Mouse (Mus musculus): Measurements from ENCODE around the gene Jade2. TPM values are rescaled to one million over a fixed set of nuclear protein-coding genes. Genes with fewer than 3 reads are reported as not detected.

Jade2 gene
- polyA plus RNA-seq, 1 experiment, result 10.1 TPM

GRCm38 (mm10) chr11:51860666-51861065 lies 3.2 kb upstream of the Jade2 start:
- Histone ChIP-seq H3K4me3 (ENCODE audit: low read depth, low read length) (no peak overlapping the region), H3K27ac (ENCODE audit: insufficient read depth, low read length) (no peak overlapping the region), H3K9ac (ENCODE audit: low read depth, poor library complexity, severe bottlenecking) (no peak overlapping the region), H3K9me3 (replicated peaks; ENCODE audit: control insufficient read depth, insufficient read depth, low read length, poor library complexity, severe bottlenecking) (no peaks in the 10 kb centered on the region), H3K36me3 (ENCODE audit: control insufficient read depth, insufficient read depth, low read length, poor library complexity, severe bottlenecking) (no peaks in the 10 kb centered on the region), H3K27me3 (ENCODE audit: control insufficient read depth, insufficient read depth, low read length, poor library complexity, severe bottlenecking) (no peaks in the 10 kb centered on the region), H3K4me1 (ENCODE audit: control insufficient read depth, insufficient read depth, low read length) (no peaks in the 10 kb centered on the region)
- TF ChIP-seq POLR2A (IDR thresholded peaks at IDR 0.05; ENCODE audit: insufficient read depth, low read length), result no peak
- no peak for TF ChIP-seq CTCF (IDR thresholded peaks at IDR 0.05; ENCODE audit: low read depth, low read length)
- TF ChIP-seq EP300 (IDR thresholded peaks at IDR 0.05; ENCODE audit: insufficient read depth, low read depth, low read length), result no peak

- no peaks in the 10 kb centered on the region for H3K27me3 ChIP-seq (ENCODE audit: control insufficient read depth, insufficient read depth, low read length, poor library complexity, severe bottlenecking)
- no peak overlapping the region for H3K27ac ChIP-seq (ENCODE audit: insufficient read depth, low read length)
- no peaks in the 10 kb centered on the region for H3K9me3 ChIP-seq (replicated peaks; ENCODE audit: control insufficient read depth, insufficient read depth, low read length, poor library complexity, severe bottlenecking)
- H3K9ac ChIP-seq (ENCODE audit: low read depth, poor library complexity, severe bottlenecking), result no peak overlapping the region
- no peak overlapping the region for H3K4me3 ChIP-seq (ENCODE audit: low read depth, low read length)
- no peaks in the 10 kb centered on the region for H3K4me1 ChIP-seq (ENCODE audit: control insufficient read depth, insufficient read depth, low read length)
- H3K36me3 ChIP-seq (ENCODE audit: control insufficient read depth, insufficient read depth, low read length, poor library complexity, severe bottlenecking), result no peaks in the 10 kb centered on the region
- TF ChIP-seq CTCF (IDR thresholded peaks at IDR 0.05; ENCODE audit: low read depth, low read length) (no peak), POLR2A (IDR thresholded peaks at IDR 0.05; ENCODE audit: insufficient read depth, low read length) (no peak), EP300 (IDR thresholded peaks at IDR 0.05; ENCODE audit: insufficient read depth, low read depth, low read length) (no peak)
Observed at GRCm38 (mm10) chr11:51859561-51859960, 2.1 kb upstream of the Jade2 start.

GRCm38 (mm10) chr11:51858528-51859051 lies 1.1 kb upstream of the Jade2 start:
- TF ChIP-seq EP300 (IDR thresholded peaks at IDR 0.05; ENCODE audit: insufficient read depth, low read depth, low read length), result peak; percentile 53; the same call in 1 of the 2 replicates
- TF ChIP-seq POLR2A (IDR thresholded peaks at IDR 0.05; ENCODE audit: insufficient read depth, low read length), result no peak
- no peak for TF ChIP-seq CTCF (IDR thresholded peaks at IDR 0.05; ENCODE audit: low read depth, low read length)
- peak overlapping the region; percentile 32 for H3K27ac ChIP-seq (ENCODE audit: insufficient read depth, low read length)
- H3K27me3 ChIP-seq (ENCODE audit: control insufficient read depth, insufficient read depth, low read length, poor library complexity, severe bottlenecking), result no peaks in the 10 kb centered on the region
- no peaks in the 10 kb centered on the region for H3K4me1 ChIP-seq (ENCODE audit: control insufficient read depth, insufficient read depth, low read length)
- H3K9me3 ChIP-seq (replicated peaks; ENCODE audit: control insufficient read depth, insufficient read depth, low read length, poor library complexity, severe bottlenecking), result no peaks in the 10 kb centered on the region
- no peaks in the 10 kb centered on the region for H3K36me3 ChIP-seq (ENCODE audit: control insufficient read depth, insufficient read depth, low read length, poor library complexity, severe bottlenecking)
- H3K4me3 ChIP-seq (ENCODE audit: low read depth, low read length), result peak overlapping the region; percentile 61
- H3K9ac ChIP-seq (ENCODE audit: low read depth, poor library complexity, severe bottlenecking), result peak overlapping the region; percentile 78

GRCm38 (mm10) chr11:51857818-51858527 lies 520 bp upstream of the Jade2 start:
- Histone ChIP-seq H3K4me1 (ENCODE audit: control insufficient read depth, insufficient read depth, low read length) (no peaks in the 10 kb centered on the region), H3K9ac (ENCODE audit: low read depth, poor library complexity, severe bottlenecking) (peak overlapping the region; percentile 78), H3K27ac (ENCODE audit: insufficient read depth, low read length) (peak overlapping the region; percentile 35; the same call in 1 of the 2 replicates), H3K9me3 (replicated peaks; ENCODE audit: control insufficient read depth, insufficient read depth, low read length, poor library complexity, severe bottlenecking) (no peaks in the 10 kb centered on the region), H3K27me3 (ENCODE audit: control insufficient read depth, insufficient read depth, low read length, poor library complexity, severe bottlenecking) (no peaks in the 10 kb centered on the region), H3K4me3 (ENCODE audit: low read depth, low read length) (peak overlapping the region; percentile 61), H3K36me3 (ENCODE audit: control insufficient read depth, insufficient read depth, low read length, poor library complexity, severe bottlenecking) (no peaks in the 10 kb centered on the region)
- TF ChIP-seq CTCF (IDR thresholded peaks at IDR 0.05; ENCODE audit: low read depth, low read length) (no peak), EP300 (IDR thresholded peaks at IDR 0.05; ENCODE audit: insufficient read depth, low read depth, low read length) (no peak), POLR2A (IDR thresholded peaks at IDR 0.05; ENCODE audit: insufficient read depth, low read length) (no peak)

- no peak for TF ChIP-seq EP300 (IDR thresholded peaks at IDR 0.05; ENCODE audit: insufficient read depth, low read depth, low read length)
- TF ChIP-seq POLR2A (IDR thresholded peaks at IDR 0.05; ENCODE audit: insufficient read depth, low read length), result no peak
- no peak for TF ChIP-seq CTCF (IDR thresholded peaks at IDR 0.05; ENCODE audit: low read depth, low read length)
Observed at GRCm38 (mm10) chr11:51856616-51857080, 805 bp downstream of the Jade2 start.

More at GRCm38 (mm10) chr11:51856616-51857080, 805 bp downstream of the Jade2 start:
- no peaks in the 10 kb centered on the region for H3K9me3 ChIP-seq (replicated peaks; ENCODE audit: control insufficient read depth, insufficient read depth, low read length, poor library complexity, severe bottlenecking)
- H3K4me1 ChIP-seq (ENCODE audit: control insufficient read depth, insufficient read depth, low read length), result no peaks in the 10 kb centered on the region
- H3K4me3 ChIP-seq (ENCODE audit: low read depth, low read length), result peak overlapping the region; percentile 82
- H3K9ac ChIP-seq (ENCODE audit: low read depth, poor library complexity, severe bottlenecking), result peak overlapping the region; percentile 78
- H3K27me3 ChIP-seq (ENCODE audit: control insufficient read depth, insufficient read depth, low read length, poor library complexity, severe bottlenecking), result no peaks in the 10 kb centered on the region
- no peaks in the 10 kb centered on the region for H3K36me3 ChIP-seq (ENCODE audit: control insufficient read depth, insufficient read depth, low read length, poor library complexity, severe bottlenecking)
- H3K27ac ChIP-seq (ENCODE audit: insufficient read depth, low read length), result peak overlapping the region; percentile 3; the same call in 1 of the 2 replicates
